Mouse (Mus musculus) spleen, adult 2 months (tissue): ENCODE measurements around the gene Pdlim3.

Experiments
- CTCF ChIP-seq: fragments of 200-500 bp; IDR thresholded peaks from 2 replicates; pipeline ENCODE4 v1.5.1; 2011; ENCODE audit warnings: mild to moderate bottlenecking, inconsistent platforms; ENCODE audit not compliant: insufficient read depth, insufficient read length, insufficient replicate concordance; ENCODE audit errors: extremely low read depth
- POLR2A ChIP-seq: fragments of 200-500 bp; IDR thresholded peaks from 2 replicates; pipeline ENCODE4 v1.6.1; 2011; ENCODE audit warnings: low read depth, low read length, inconsistent platforms

- no peak for TF ChIP-seq POLR2A
- TF ChIP-seq CTCF, result no peak
Measured at GRCm38 (mm10) chr8:45896590-45896989, 11.3 kb downstream of the Pdlim3 start.
